Comparison of ENCODE assay signal across 30 mouse cellular contexts in genomic region chr3:55527566-55527965, GRCm38 (mm10). TPM values are rescaled to one million over a fixed set of nuclear protein-coding genes. Genes with fewer than 3 reads are reported as not detected.
A peak's percentile ranks its signal among the peaks of the same experiment; 100 is the strongest.
DNase-seq lines count a peak whose midpoint lies in the region; ATAC-seq and TF ChIP-seq lines count a peak whose summit lies in the region.
"Had no signal": no experiment of that assay in that cellular context is flagged by ENCODE, and none has a peak within 500 bp of the region (broad histone marks: within the 10 kb centered on the region; RNA-seq: fewer than 3 reads in every experiment).

No protein-coding gene starts in this region.

- no peak overlapping the region for H3K4me3 ChIP-seq in hindbrain, embryonic 11.5 days (ENCODE audit: low read depth, low read length)
- no peak overlapping the region for H3K4me3 ChIP-seq in limb, embryonic 10.5 days
- H3K4me3 ChIP-seq in neural tube, embryonic 12.5 days: no peak overlapping the region
- no peak overlapping the region for H3K4me3 ChIP-seq in gastrocnemius, adult 2 months
- H3K4me3 ChIP-seq: embryonic facial prominence, embryonic 13.5 days; forebrain, embryonic 15.5 days; heart, embryonic 13.5 days had no signal

- H3K9me3 ChIP-seq in hindbrain, embryonic 11.5 days (ENCODE audit: control insufficient read depth, low read length): no peaks in the 10 kb centered on the region
- no peaks in the 10 kb centered on the region for H3K9me3 ChIP-seq in limb, embryonic 10.5 days (replicated peaks)
- no peaks in the 10 kb centered on the region for H3K9me3 ChIP-seq in neural tube, embryonic 12.5 days
- H3K9me3 ChIP-seq: embryonic facial prominence, embryonic 13.5 days; forebrain, embryonic 15.5 days; heart, embryonic 13.5 days had no signal

- no peak for ATAC-seq in hindbrain, embryonic 11.5 days (ENCODE audit: low FRiP score)
- no peak for ATAC-seq in neural tube, embryonic 12.5 days (ENCODE audit: low FRiP score, low read depth)
- ATAC-seq: activated CD4-positive, CD25-positive, alpha-beta regulatory T cell, adult 4 months; CD4-positive, CD25-positive, alpha-beta regulatory T cell, adult 4 months; forebrain, embryonic 15.5 days; intestine, embryonic 16.5 days; liver, postnatal 0 days had no signal

- H3K4me2 ChIP-seq in hindbrain, embryonic 11.5 days (replicated peaks; ENCODE audit: low read depth, low read length): no peak overlapping the region
- H3K4me2 ChIP-seq in neural tube, embryonic 12.5 days (replicated peaks): no peak overlapping the region
- H3K4me2 ChIP-seq: embryonic facial prominence, embryonic 13.5 days; forebrain, embryonic 15.5 days; heart, embryonic 13.5 days had no signal

- intact Hi-C loops in gastrocnemius, adult 2 months (cut with DNase I): loop anchor here (5.0 kb wide), 1 partner anchor 35 kb away; no protein-coding TSS in a partner anchor

- H3K27me3 ChIP-seq in hindbrain, embryonic 11.5 days (ENCODE audit: control insufficient read depth, insufficient read depth, low read length): no peaks in the 10 kb centered on the region
- no peaks in the 10 kb centered on the region for H3K27me3 ChIP-seq in limb, embryonic 10.5 days (ENCODE audit: low read depth, poor library complexity, severe bottlenecking)
- H3K27me3 ChIP-seq in neural tube, embryonic 12.5 days (replicated peaks): no peaks in the 10 kb centered on the region
- H3K27me3 ChIP-seq: embryonic facial prominence, embryonic 13.5 days; forebrain, embryonic 15.5 days; heart, embryonic 13.5 days had no signal

- H3K27ac ChIP-seq in hindbrain, embryonic 11.5 days (ENCODE audit: low read depth, low read length): peak overlapping the region; percentile 11; the same call in 1 of the 2 replicates
- H3K27ac ChIP-seq in limb, embryonic 10.5 days: peak overlapping the region; percentile 51; the same call in 1 of the 2 replicates
- peak overlapping the region; percentile 46 for H3K27ac ChIP-seq in neural tube, embryonic 12.5 days
- no peak overlapping the region for H3K27ac ChIP-seq in gastrocnemius, adult 2 months
- H3K27ac ChIP-seq: embryonic facial prominence, embryonic 13.5 days; forebrain, embryonic 15.5 days; heart, embryonic 13.5 days had no signal

- peak; percentile 40 for DNase-seq in heart, adult 11 months
- DNase-seq in heart, adult 18-20 months: no peak
- DNase-seq in hindbrain, embryonic 11.5 days (ENCODE audit: low spot score): no peak
- no peak for DNase-seq in limb, embryonic 10.5 days (ENCODE audit: low spot score)
- no peak for DNase-seq in Muller cell, postnatal 12 days (ENCODE audit: inconsistent ontology term)
- no peak for DNase-seq in gastrocnemius, adult 2 months
- no peak for DNase-seq in ovary, adult 18-20 months (ENCODE audit: low spot score)
- DNase-seq: adrenal gland, postnatal 10 days; heart, postnatal 4 days; kidney, postnatal 10 days; left cerebral cortex, postnatal 4 days; liver, postnatal 0 days; lung, postnatal 14 days; right cerebral cortex, postnatal 25 days; thymus, postnatal 36 days had no signal

- no peak overlapping the region for H3K9ac ChIP-seq in hindbrain, embryonic 11.5 days (ENCODE audit: low read depth, low read length)
- H3K9ac ChIP-seq in neural tube, embryonic 12.5 days: no peak overlapping the region
- H3K9ac ChIP-seq: embryonic facial prominence, embryonic 13.5 days; forebrain, embryonic 15.5 days; heart, embryonic 13.5 days; liver, postnatal 0 days had no signal

- peaks cover 11% of the 10 kb centered on the region for H3K4me1 ChIP-seq in hindbrain, embryonic 11.5 days (replicated peaks; ENCODE audit: control insufficient read depth, insufficient read depth, low read length)
- H3K4me1 ChIP-seq in limb, embryonic 10.5 days: peaks cover 77% of the 10 kb centered on the region
- peaks cover 54% of the 10 kb centered on the region for H3K4me1 ChIP-seq in neural tube, embryonic 12.5 days

- WGBS in hindbrain, embryonic 11.5 days: 52% methylated on average over 1 of the region's 1 CpGs
- WGBS in limb, embryonic 10.5 days: 79% methylated on average over 1 of the region's 1 CpGs
- 48% methylated on average over 1 of the region's 1 CpGs for WGBS in neural tube, embryonic 12.5 days

- no peak for TF ChIP-seq CTCF in gastrocnemius, adult 2 months (IDR thresholded peaks at IDR 0.05)

- no peaks in the 10 kb centered on the region for H3K36me3 ChIP-seq in hindbrain, embryonic 11.5 days (ENCODE audit: control insufficient read depth, insufficient read depth, low read length)
- no peaks in the 10 kb centered on the region for H3K36me3 ChIP-seq in limb, embryonic 10.5 days
- H3K36me3 ChIP-seq in neural tube, embryonic 12.5 days: no peaks in the 10 kb centered on the region
- H3K36me3 ChIP-seq: embryonic facial prominence, embryonic 13.5 days; forebrain, embryonic 15.5 days; heart, embryonic 13.5 days had no signal

RNA-seq across cellular contexts. Expression of gene Gm21954, which starts 55.6 kb away (rescaled TPM):
- total RNA-seq in heart, adult 18-20 months (2021): not detected
- not detected in 2 replicates for polyA plus RNA-seq in hindbrain, embryonic 11.5 days (2014; fragmentation: Nextera tagmentation; extraction: Ambion mirVana)
- not detected in 2 replicates for polyA plus RNA-seq in limb, embryonic 10.5 days (2016; fragmentation: Nextera tagmentation; extraction: Ambion mirVana)
- polyA plus RNA-seq in neural tube, embryonic 12.5 days (2016; fragmentation: Nextera tagmentation; extraction: Ambion mirVana): not detected in 2 replicates
- not detected for total RNA-seq in gastrocnemius, adult 2 months (2021)
- total RNA-seq: adrenal gland, postnatal 10 days; ES-E14; gastrocnemius, adult 18-20 months; granulocyte monocyte progenitor cell, adult 5-6 weeks; heart, postnatal 4 days; layer of hippocampus, adult 8-10 months; left cerebral cortex, postnatal 4 days; liver, adult 2 months; megakaryocyte, adult 5-6 weeks had no signal
- polyA plus RNA-seq: activated CD4-positive, CD25-positive, alpha-beta regulatory T cell, adult 4 months; CD4-positive, CD25-positive, alpha-beta regulatory T cell, adult 4 months; embryonic facial prominence, embryonic 13.5 days; forebrain, embryonic 15.5 days; heart, embryonic 13.5 days; intestine, embryonic 16.5 days; liver, adult 2 months; liver, postnatal 0 days; spleen, adult 2 months; stomach, embryonic 14.5 days had no signal
